Mouse (Mus musculus) duodenum, adult 2 months (tissue): Measurements from ENCODE around the gene Pcgf1. TPM values are rescaled to one million over a fixed set of nuclear protein-coding genes. Genes with fewer than 3 reads are reported as not detected.

Source experiments
- polyA plus RNA-seq: library from polyadenylated mRNA; depleted of rRNA; stranded (reverse); fragments of >200 nt; gene quantifications from 2 replicates; pipeline ENCODE4 v1.2.3, GENCODE M21; 2012; ENCODE audit warnings: low replicate concordance; rRNA removed

The Pcgf1 gene
- polyA plus RNA-seq: 6.3 and 8.7 TPM in 2 replicates

GRCm38 (mm10) chr6:83077630-83078323 is at the start of gene Pcgf1:
TSS of gene Pcgf1 (plus strand) at chr6:83077869.

GRCm38 (mm10) chr6:83033249-83034185 is 44.2 kb upstream of the Pcgf1 start, which contains the start of the genes Dok1 and Loxl3:
TSS of gene Dok1 (minus strand) at chr6:83033471.
TSS of gene Loxl3 (plus strand) at chr6:83034173.

GRCm38 (mm10) chr6:83054074-83054851 is 23.4 kb upstream of the Pcgf1 start, which contains the start of gene Aup1:
TSS of gene Aup1 (plus strand) at chr6:83054521.

GRCm38 (mm10) chr6:83054871-83055431 is 22.7 kb upstream of the Pcgf1 start, which contains the start of gene Htra2:
TSS of gene Htra2 (minus strand) at chr6:83055273.

GRCm38 (mm10) chr6:83057790-83058189 is 19.9 kb upstream of the Pcgf1 start, which contains the start of gene Dqx1:
TSS of gene Dqx1 (plus strand) at chr6:83057844.

GRCm38 (mm10) chr6:83070247-83070310 is 7.6 kb upstream of the Pcgf1 start, which contains the start of gene Tlx2:
TSS of gene Tlx2 (minus strand) at chr6:83070293.

GRCm38 (mm10) chr6:83086121-83087035 is 8.7 kb downstream of the Pcgf1 start, which contains the start of gene Lbx2:
TSS of gene Lbx2 (plus strand) at chr6:83086367.

GRCm38 (mm10) chr6:83101316-83101687 is 23.6 kb downstream of the Pcgf1 start, which contains the start of the genes Ccdc142 and Gm42688:
TSS of gene Ccdc142 (plus strand) at chr6:83101601.
TSS of gene Gm42688 (plus strand) at chr6:83101617.

GRCm38 (mm10) chr6:83108762-83109668 is 31.3 kb downstream of the Pcgf1 start, which contains the start of gene Mrpl53:
TSS of gene Mrpl53 (plus strand) at chr6:83109040.

GRCm38 (mm10) chr6:83115011-83115671 is 37.5 kb downstream of the Pcgf1 start, which contains the start of gene Mogs:
TSS of gene Mogs (plus strand) at chr6:83115496.

GRCm38 (mm10) chr6:83120930-83121862 is 43.5 kb downstream of the Pcgf1 start, which contains the start of gene Wbp1:
TSS of gene Wbp1 (minus strand) at chr6:83121559.

GRCm38 (mm10) chr6:83125331-83125730 is 47.7 kb downstream of the Pcgf1 start, which contains the start of gene Ino80b:
TSS of gene Ino80b (minus strand) at chr6:83125431.

Other genes with a start within 250 kb of the Pcgf1 start
- gene Sema4f, start 138.1 kb upstream of the Pcgf1 start, polyA plus RNA-seq: 0.37 and 0.41 TPM in 2 replicates
- 0.46 TPM in 1 of 2 replicates, not detected in the other for gene M1ap, start 131.0 kb upstream of the Pcgf1 start, polyA plus RNA-seq
- 5.2 and 5.9 TPM in 2 replicates for gene Dok1, start 44.4 kb upstream of the Pcgf1 start, polyA plus RNA-seq
- gene Loxl3, start 43.7 kb upstream of the Pcgf1 start, polyA plus RNA-seq: 0.98 and 1.3 TPM in 2 replicates
- 823 and 950 TPM in 2 replicates for gene Aup1, start 23.3 kb upstream of the Pcgf1 start, polyA plus RNA-seq
- 24.9 and 33.2 TPM in 2 replicates for gene Htra2, start 22.6 kb upstream of the Pcgf1 start, polyA plus RNA-seq
- 38.3 and 46.4 TPM in 2 replicates for gene Dqx1, start 20.0 kb upstream of the Pcgf1 start, polyA plus RNA-seq
- 6.0 and 9.6 TPM in 2 replicates for gene Tlx2, start 7.6 kb upstream of the Pcgf1 start, polyA plus RNA-seq
- 1.1 and 1.3 TPM in 2 replicates for gene Lbx2, start 8.5 kb downstream of the Pcgf1 start, polyA plus RNA-seq
- gene Ccdc142, start 23.7 kb downstream of the Pcgf1 start, polyA plus RNA-seq: 10.7 and 21.4 TPM in 2 replicates
- gene Gm42688, start 23.7 kb downstream of the Pcgf1 start, polyA plus RNA-seq: 5.3 and 7.2 TPM in 2 replicates
- 55.7 and 58.1 TPM in 2 replicates for gene Mrpl53, start 31.2 kb downstream of the Pcgf1 start, polyA plus RNA-seq
- gene Mogs, start 37.6 kb downstream of the Pcgf1 start, polyA plus RNA-seq: 51.8 and 63.1 TPM in 2 replicates
- gene Wbp1, start 43.7 kb downstream of the Pcgf1 start, polyA plus RNA-seq: 246 and 297 TPM in 2 replicates
- gene Ino80b, start 47.6 kb downstream of the Pcgf1 start, polyA plus RNA-seq: 48.4 and 118 TPM in 2 replicates
- gene Rtkn, start 57.6 kb downstream of the Pcgf1 start, polyA plus RNA-seq: 115 and 204 TPM in 2 replicates
- gene Wdr54, start 78.5 kb downstream of the Pcgf1 start, polyA plus RNA-seq: 1.0 and 1.3 TPM in 2 replicates
- gene 1700003E16Rik, start 78.5 kb downstream of the Pcgf1 start, polyA plus RNA-seq: 0.15 and 0.22 TPM in 2 replicates
- 119 and 175 TPM in 2 replicates for gene Dctn1, start 88.1 kb downstream of the Pcgf1 start, polyA plus RNA-seq
- gene Slc4a5, start 142.0 kb downstream of the Pcgf1 start, polyA plus RNA-seq: 31.0 and 32.6 TPM in 2 replicates
- gene Mthfd2, start 248.0 kb downstream of the Pcgf1 start, polyA plus RNA-seq: 1.2 and 4.1 TPM in 2 replicates
- gene Mob1a, start 248.1 kb downstream of the Pcgf1 start, polyA plus RNA-seq: 14.7 and 20.9 TPM in 2 replicates